Mouse (Mus musculus): Measurements from ENCODE around the gene Ears2. TPM values are rescaled to one million over a fixed set of nuclear protein-coding genes. Genes with fewer than 3 reads are reported as not detected.

Ears2 gene
- polyA plus RNA-seq, 1 experiment = 5.9 TPM

DNA sequence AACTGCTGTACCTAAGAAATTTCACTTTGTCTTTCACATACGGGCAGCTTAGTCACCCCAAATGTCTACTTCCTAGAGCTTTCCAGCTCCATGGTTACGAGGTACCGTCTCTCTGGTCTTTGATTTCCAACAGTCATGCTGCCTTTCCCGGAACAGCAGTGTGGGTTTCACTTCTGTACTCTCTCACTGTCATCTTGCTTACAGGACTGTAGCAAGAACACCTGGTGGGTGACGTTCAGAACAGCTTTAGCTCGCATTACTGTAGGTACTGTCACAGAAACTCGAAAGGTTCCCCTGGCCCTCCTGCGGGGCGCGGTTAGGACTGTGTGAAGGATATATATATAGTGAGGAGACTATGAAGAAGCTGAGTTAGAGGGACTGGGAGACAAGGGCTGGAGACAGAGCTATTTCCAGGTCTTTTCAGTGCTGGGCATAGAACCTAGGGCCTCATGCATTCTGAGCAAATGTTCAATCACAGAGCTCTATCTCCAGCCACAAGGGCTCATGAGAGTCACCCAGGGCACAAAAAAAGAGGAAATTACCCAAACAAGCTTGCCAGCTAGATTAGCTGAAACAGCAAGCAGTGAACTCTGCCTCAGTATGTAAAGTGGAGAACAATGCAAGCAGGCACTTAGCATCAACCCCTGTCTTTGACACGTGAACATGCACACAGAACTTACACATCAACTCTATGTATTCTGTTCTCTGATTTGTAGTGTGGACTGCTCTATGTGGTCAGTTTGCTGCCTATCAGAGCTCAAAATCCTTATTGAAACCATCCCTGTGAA is 20.3 kb upstream of the Ears2 start:
- Histone ChIP-seq H3K27ac (ENCODE audit: control insufficient read depth, insufficient read depth, low read depth, low read length) (no peak overlapping the region), H3K4me3 (ENCODE audit: control insufficient read depth, low read depth, low read length) (no peak overlapping the region), H3K36me3 (ENCODE audit: control insufficient read depth, insufficient read depth, low read length) (peaks cover 2% of the 10 kb centered on the region), H3K27me3 (ENCODE audit: control insufficient read depth, insufficient read depth, low read length) (no peaks in the 10 kb centered on the region), H3K4me1 (ENCODE audit: control insufficient read depth, insufficient read depth, low read length) (no peaks in the 10 kb centered on the region)
- TF ChIP-seq POLR2A (IDR thresholded peaks at IDR 0.05; ENCODE audit: control insufficient read depth, low read depth, low read length) = no peak
- TF ChIP-seq CTCF (IDR thresholded peaks at IDR 0.05; ENCODE audit: control insufficient read depth, insufficient read depth, insufficient replicate concordance, low read depth, low read length) = no peak

DNA sequence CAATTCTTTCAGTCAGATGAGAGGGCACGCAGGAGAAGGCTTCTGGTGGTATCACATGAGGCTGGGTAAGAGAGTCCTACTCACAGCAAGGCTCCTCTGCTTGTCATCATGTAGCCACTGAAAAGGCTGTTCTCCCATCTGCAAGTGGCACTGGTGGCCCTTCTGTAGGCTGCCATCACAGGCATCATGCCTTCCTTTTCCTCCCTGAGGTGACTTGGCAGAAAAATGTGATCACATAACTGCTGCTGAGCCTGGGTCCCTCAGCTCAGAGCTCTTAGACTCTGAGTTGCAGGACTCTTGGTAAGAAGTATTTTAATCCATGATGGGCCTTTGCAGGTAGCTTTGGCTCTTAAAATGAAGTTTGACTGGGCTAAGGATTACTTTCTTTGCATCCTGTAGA is 14.0 kb upstream of the Ears2 start:
- Histone ChIP-seq H3K36me3 (ENCODE audit: control insufficient read depth, insufficient read depth, low read length) (peaks cover 4% of the 10 kb centered on the region; the same call in 1 of the 2 replicates), H3K27me3 (ENCODE audit: control insufficient read depth, insufficient read depth, low read length) (no peaks in the 10 kb centered on the region), H3K27ac (ENCODE audit: control insufficient read depth, insufficient read depth, low read depth, low read length) (no peak overlapping the region), H3K4me3 (ENCODE audit: control insufficient read depth, low read depth, low read length) (no peak overlapping the region), H3K4me1 (ENCODE audit: control insufficient read depth, insufficient read depth, low read length) (no peaks in the 10 kb centered on the region)
- TF ChIP-seq POLR2A (IDR thresholded peaks at IDR 0.05; ENCODE audit: control insufficient read depth, low read depth, low read length) (no peak), CTCF (IDR thresholded peaks at IDR 0.05; ENCODE audit: control insufficient read depth, insufficient read depth, insufficient replicate concordance, low read depth, low read length) (no peak)

DNA sequence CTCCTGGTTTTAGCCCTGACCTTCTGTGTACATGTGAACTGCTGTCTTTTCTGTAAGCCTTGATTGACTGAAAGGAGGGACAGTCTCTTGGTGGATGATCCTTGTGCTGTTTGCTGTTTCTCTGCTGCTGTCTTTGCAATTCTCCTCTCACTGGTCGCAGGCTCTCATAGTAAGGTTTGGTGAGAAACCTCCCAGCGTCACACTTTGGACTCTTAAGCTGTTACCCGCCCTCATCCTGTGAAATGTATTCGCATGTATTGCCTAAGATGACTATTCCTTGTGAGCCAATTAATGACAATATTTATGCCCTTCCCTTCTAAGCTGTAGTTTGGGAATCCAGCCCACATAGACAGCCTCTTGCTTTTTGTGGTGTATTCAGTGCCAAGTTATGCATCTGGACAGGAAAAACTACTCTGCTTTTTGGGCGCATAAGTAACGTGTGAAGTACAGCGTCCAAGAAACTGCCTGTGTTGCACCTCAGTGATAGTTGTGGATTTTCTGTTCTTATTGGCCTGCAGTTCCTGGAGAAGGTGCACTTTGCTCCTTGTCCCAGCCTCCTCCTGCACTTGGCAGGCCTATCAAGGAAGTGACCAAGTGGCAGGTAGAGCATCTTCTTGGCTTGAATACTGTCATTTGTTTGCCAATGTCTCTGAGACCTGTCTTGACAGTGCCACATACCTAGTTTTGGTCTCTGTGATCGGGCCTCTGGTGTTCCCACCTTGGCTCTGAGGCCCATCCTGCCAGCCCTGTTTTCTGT is 12.9 kb upstream of the Ears2 start:
- no peaks in the 10 kb centered on the region for H3K27me3 ChIP-seq (ENCODE audit: control insufficient read depth, insufficient read depth, low read length)
- TF ChIP-seq CTCF (IDR thresholded peaks at IDR 0.05; ENCODE audit: control insufficient read depth, insufficient read depth, insufficient replicate concordance, low read depth, low read length) (no peak), POLR2A (IDR thresholded peaks at IDR 0.05; ENCODE audit: control insufficient read depth, low read depth, low read length) (no peak)
- no peaks in the 10 kb centered on the region for H3K4me1 ChIP-seq (ENCODE audit: control insufficient read depth, insufficient read depth, low read length)
- no peak overlapping the region for H3K4me3 ChIP-seq (ENCODE audit: control insufficient read depth, low read depth, low read length)
- H3K27ac ChIP-seq (ENCODE audit: control insufficient read depth, insufficient read depth, low read depth, low read length) = no peak overlapping the region
- peaks cover 4% of the 10 kb centered on the region; the same call in 1 of the 2 replicates for H3K36me3 ChIP-seq (ENCODE audit: control insufficient read depth, insufficient read depth, low read length)

DNA sequence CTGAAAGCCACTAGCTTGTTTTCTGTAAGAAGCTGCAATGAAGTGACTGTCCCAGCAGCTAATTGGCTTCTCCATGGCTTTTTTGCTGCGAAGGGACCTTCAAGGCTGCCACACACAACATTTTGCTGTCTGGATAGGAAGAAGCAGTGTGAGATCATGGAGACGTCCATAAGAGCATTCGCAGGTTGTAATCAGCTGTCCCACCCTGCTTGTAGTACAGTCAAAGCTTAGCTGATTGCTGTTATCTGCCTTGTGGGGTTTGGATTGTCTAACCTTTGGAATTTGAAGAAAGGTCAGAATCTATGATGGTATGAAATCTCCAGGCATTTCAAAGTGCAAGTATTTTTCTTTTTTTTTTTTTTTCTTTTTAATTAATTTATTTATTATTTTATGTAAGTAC is 7.3 kb upstream of the Ears2 start:
- H3K36me3 ChIP-seq (ENCODE audit: control insufficient read depth, insufficient read depth, low read length) = peaks cover 4% of the 10 kb centered on the region; the same call in 1 of the 2 replicates
- H3K27ac ChIP-seq (ENCODE audit: control insufficient read depth, insufficient read depth, low read depth, low read length) = no peak overlapping the region
- H3K27me3 ChIP-seq (ENCODE audit: control insufficient read depth, insufficient read depth, low read length) = no peaks in the 10 kb centered on the region
- H3K4me1 ChIP-seq (ENCODE audit: control insufficient read depth, insufficient read depth, low read length) = no peaks in the 10 kb centered on the region
- TF ChIP-seq CTCF (IDR thresholded peaks at IDR 0.05; ENCODE audit: control insufficient read depth, insufficient read depth, insufficient replicate concordance, low read depth, low read length) = no peak
- TF ChIP-seq POLR2A (IDR thresholded peaks at IDR 0.05; ENCODE audit: control insufficient read depth, low read depth, low read length) = no peak
- no peak overlapping the region for H3K4me3 ChIP-seq (ENCODE audit: control insufficient read depth, low read depth, low read length)

DNA sequence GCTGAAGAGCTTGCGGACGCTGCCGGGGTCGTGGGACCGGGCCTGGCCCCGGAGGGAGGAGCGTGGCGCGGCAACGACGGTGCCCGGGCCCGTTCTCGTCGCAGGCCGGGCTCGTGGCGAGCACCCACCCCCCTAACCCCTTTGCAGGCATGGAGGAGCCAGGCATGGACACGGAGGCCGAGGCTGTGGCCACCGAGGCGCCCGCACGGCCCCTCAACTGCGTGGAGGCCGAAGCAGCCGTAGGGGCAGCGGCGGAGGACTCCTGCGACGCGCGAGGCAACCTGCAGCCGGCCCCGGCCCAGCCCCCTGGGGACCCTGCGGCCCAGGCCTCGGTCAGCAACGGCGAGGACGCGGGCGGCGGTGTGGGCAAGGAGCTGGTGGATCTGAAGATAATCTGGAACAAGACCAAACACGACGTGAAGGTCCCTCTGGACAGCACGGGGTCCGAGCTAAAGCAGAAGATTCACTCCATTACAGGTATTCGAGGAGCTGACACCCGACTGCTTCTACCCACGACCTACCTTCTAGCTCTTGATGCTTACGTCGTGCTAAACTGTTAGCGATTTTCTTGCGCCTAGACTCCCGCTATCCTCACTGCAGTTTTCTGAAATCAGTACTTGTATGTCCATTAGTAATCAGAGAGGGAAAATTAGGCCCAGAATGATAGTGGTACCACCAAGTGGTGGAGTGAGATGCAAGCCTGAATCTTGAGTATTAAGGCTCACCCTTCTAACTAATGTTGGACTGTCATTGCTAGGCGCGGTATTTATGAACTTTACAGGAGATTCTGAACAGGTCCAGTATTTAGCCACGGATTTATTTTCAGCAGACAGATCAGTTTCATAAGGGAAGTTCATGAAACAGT is 686 bp upstream of the Ears2 start:
- H3K4me1 ChIP-seq (ENCODE audit: control insufficient read depth, insufficient read depth, low read length) = no peaks in the 10 kb centered on the region; the same call in 1 of the 2 replicates
- H3K27me3 ChIP-seq (ENCODE audit: control insufficient read depth, insufficient read depth, low read length) = no peaks in the 10 kb centered on the region
- TF ChIP-seq CTCF (IDR thresholded peaks at IDR 0.05; ENCODE audit: control insufficient read depth, insufficient read depth, insufficient replicate concordance, low read depth, low read length) (no peak), POLR2A (IDR thresholded peaks at IDR 0.05; ENCODE audit: control insufficient read depth, low read depth, low read length) (no peak)
- no peaks in the 10 kb centered on the region; the same call in 1 of the 2 replicates for H3K36me3 ChIP-seq (ENCODE audit: control insufficient read depth, insufficient read depth, low read length)
- H3K27ac ChIP-seq (ENCODE audit: control insufficient read depth, insufficient read depth, low read depth, low read length) = peak overlapping the region; percentile 97
- H3K4me3 ChIP-seq (ENCODE audit: control insufficient read depth, low read depth, low read length) = peak overlapping the region; percentile 86

DNA sequence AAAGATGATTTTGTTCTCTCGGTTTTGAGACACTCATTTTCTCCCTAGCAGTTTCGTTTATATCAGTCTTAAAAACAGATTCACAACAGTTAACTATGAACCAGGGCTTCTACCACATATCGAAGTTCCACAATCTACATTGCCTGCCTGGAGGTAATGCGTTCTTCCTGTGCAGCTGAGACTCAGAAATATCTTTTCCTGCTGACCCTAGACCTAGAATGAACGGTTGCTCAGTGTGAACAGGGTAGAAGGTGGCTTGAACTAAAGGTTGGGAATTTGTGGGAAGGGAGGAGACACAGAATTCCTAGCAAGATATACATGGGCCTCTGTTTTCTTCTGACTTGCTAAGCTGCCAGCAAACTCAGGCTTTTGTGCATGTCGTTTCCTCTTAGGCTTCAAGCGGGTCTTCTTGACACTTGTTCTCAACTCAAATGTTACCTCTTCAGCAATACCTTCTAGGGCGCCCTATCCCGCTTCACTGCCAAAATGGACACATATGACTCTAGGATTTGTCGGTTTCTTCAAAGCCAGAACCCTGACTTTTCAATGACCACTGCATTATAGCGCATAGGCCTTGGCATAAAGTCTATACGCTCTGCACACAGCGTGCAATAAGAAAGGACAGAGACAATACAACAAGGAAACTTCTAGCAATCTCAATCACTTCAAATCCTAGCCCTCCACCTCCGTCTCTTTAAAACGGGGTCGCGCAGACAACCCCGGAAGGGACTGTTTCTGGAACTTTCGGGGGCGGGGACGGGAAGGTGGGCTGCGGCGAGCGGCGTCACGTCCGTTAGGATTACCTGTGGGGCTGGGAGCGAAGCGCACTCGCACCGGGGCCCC is 740 bp downstream of the Ears2 start:
- TF ChIP-seq CTCF (IDR thresholded peaks at IDR 0.05; ENCODE audit: control insufficient read depth, insufficient read depth, insufficient replicate concordance, low read depth, low read length) = no peak
- TF ChIP-seq POLR2A (IDR thresholded peaks at IDR 0.05; ENCODE audit: control insufficient read depth, low read depth, low read length) = no peak; the same call in 1 of the 2 replicates
- H3K36me3 ChIP-seq (ENCODE audit: control insufficient read depth, insufficient read depth, low read length) = no peaks in the 10 kb centered on the region; the same call in 1 of the 2 replicates

More for the DNA sequence above, 740 bp downstream of the Ears2 start:
- Histone ChIP-seq H3K27ac (ENCODE audit: control insufficient read depth, insufficient read depth, low read depth, low read length) (peak overlapping the region; percentile 97), H3K4me3 (ENCODE audit: control insufficient read depth, low read depth, low read length) (peak overlapping the region; percentile 86), H3K27me3 (ENCODE audit: control insufficient read depth, insufficient read depth, low read length) (no peaks in the 10 kb centered on the region), H3K4me1 (ENCODE audit: control insufficient read depth, insufficient read depth, low read length) (no peaks in the 10 kb centered on the region; the same call in 1 of the 2 replicates)
